Mouse (Mus musculus): Measurements from ENCODE around the gene Slc12a5.

Slc12a5 gene

DNA sequence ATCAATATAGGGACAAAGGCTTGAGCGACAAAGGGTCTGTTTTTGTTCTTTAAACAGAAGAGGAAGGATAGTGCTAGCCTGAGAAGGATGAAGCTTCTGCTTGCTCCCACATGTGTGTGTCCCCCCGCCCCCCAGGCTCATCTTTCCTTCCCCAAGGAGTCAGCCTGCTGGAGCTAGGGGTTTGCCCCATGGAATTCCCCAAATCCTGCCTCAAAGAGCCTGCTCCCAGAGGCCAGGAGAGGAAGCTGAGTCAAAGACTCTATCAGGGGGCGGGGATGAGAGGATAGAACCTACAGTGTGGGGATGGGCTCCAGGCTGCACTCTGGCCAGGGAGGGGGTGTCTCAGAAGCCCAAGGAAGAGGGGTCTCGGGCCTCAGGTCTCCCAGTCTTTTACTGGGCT lies 13.1 kb upstream of the Slc12a5 start:
- DNase-seq (ENCODE audit: low read depth, low spot score) = no peak

DNA sequence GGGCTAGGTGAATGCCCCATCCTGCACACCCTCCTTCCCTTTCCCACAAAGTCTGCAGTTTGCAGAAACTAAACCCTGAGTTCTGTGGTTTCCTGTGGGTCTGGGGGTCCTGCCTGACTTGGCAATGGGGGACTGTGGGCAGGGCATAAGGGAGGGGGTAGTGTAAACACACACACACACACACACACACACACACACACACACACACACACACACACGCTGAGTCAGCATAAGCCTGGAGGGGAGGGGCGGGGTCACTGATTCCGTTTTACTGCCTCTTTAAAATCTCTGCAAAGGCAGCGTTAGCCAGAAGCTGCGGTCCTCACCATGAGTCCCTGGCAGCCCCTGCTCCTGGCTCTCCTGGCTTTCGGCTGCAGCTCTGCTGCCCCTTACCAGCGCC lies 12.7 kb upstream of the Slc12a5 start:
- DNase-seq (ENCODE audit: low read depth, low spot score) = no peak

DNA sequence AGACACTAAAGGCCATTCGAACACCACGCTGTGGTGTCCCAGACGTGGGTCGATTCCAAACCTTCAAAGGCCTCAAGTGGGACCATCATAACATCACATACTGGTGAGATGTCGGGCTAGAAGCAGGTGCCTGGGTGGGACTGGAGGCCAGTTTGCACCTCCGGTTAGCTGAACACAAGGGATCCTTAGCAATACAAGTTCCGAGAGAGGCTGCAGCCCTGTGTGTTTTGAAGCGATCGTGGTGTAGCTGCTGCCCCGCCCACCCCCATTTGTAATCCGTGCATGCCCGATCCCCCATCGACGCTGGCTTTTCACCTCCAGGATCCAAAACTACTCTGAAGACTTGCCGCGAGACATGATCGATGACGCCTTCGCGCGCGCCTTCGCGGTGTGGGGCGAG lies 11.6 kb upstream of the Slc12a5 start:
- DNase-seq (ENCODE audit: low read depth, low spot score) = peak; percentile 37

GRCm38 (mm10) chr2:164950501-164950900 lies 10.1 kb upstream of the Slc12a5 start:
- peak; percentile 73 for DNase-seq (ENCODE audit: low read depth, low spot score)

DNA sequence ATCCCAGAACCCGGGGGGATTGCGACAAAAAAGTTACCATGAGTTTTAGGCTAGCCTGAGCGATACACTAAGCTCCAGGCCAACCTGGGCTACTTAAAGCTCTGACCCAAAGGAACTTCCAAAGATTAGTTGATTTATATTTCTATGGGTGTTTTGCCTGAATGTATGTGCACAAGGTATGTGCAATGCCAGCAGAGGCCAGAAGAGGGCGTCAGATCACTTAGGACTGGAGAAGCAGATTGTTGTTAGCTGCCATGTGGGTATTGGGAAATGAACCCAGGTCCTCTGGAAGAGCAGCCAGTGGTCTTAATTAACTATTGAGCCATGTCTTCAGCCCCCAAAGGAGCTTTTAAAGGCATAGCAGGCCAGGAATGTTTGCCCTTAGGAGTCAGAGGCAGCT lies 8.9 kb upstream of the Slc12a5 start:
- DNase-seq (ENCODE audit: low read depth, low spot score) = peak; percentile 83

GRCm38 (mm10) chr2:164952448-164952847 lies 8.2 kb upstream of the Slc12a5 start:
- DNase-seq (ENCODE audit: low read depth, low spot score) = peak; percentile 55

DNA sequence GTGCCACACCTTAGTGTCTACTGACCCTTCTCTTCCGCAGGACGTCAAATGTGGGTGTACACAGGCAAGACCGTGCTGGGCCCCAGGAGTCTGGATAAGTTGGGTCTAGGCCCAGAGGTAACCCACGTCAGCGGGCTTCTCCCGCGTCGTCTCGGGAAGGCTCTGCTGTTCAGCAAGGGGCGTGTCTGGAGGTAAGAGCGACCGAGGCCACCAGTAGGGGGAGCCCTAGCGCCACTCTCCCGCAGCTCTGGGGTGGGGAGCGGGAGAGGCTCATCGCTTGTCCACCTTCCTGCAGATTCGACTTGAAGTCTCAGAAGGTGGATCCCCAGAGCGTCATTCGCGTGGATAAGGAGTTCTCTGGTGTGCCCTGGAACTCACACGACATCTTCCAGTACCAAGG lies 7.4 kb upstream of the Slc12a5 start:
- DNase-seq (ENCODE audit: low read depth, low spot score) = peak; percentile 92

- peak; percentile 63 for DNase-seq (ENCODE audit: low read depth, low spot score)
These were observed 4.9 kb upstream of the Slc12a5 start for GRCm38 (mm10) chr2:164955725-164956124.

DNA sequence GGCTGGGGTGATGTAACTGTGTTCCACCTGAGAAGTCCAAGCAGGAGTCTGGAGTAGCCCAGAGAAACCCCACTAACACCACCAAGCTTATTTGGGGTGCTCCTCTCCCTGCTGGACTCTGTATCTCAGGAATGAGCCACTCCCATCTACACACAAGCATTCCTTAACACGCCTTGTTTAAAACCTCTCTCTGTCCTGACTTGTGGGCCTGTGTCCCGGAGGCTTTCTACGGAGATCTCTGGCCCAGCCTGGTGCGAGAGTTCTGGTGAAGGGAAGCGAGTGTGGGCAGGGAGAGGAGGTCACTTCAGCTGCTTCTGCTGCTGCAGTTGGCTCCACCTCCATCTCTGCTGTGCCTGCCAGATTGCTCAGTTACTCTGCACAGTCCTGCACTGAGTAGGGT lies 4.4 kb upstream of the Slc12a5 start:
- peak; percentile 55 for DNase-seq (ENCODE audit: low read depth, low spot score)

- DNase-seq (ENCODE audit: low read depth, low spot score) = peak; percentile 93
These were observed 2.9 kb upstream of the Slc12a5 start for GRCm38 (mm10) chr2:164957548-164958315.

GRCm38 (mm10) chr2:164961506-164962182 lies 1.0 kb downstream of the Slc12a5 start:
- DNase-seq (ENCODE audit: low read depth, low spot score) = peak; percentile 62

DNA sequence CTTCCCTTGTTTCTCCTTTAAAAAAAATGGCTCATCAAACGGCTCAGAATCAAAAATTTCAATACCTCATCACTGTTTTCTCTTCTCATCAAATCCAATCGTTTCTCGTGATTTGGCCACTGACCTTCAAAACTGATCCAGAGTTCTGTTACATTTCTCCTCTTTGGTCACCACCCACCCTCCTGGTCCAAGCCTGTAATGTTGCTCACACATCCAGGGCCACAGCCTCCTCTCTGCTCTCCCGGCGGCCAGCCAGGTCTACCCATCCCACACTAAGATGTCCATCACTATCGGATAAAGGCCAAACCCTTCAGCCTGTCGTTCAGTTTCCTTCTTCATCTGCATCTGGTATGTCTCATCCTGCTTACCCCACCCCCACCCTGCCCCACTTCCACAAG lies 1.6 kb downstream of the Slc12a5 start:
- DNase-seq (ENCODE audit: low read depth, low spot score) = no peak

- no peak for DNase-seq (ENCODE audit: low read depth, low spot score)
These were observed 3.8 kb downstream of the Slc12a5 start for GRCm38 (mm10) chr2:164964242-164964894.

DNA sequence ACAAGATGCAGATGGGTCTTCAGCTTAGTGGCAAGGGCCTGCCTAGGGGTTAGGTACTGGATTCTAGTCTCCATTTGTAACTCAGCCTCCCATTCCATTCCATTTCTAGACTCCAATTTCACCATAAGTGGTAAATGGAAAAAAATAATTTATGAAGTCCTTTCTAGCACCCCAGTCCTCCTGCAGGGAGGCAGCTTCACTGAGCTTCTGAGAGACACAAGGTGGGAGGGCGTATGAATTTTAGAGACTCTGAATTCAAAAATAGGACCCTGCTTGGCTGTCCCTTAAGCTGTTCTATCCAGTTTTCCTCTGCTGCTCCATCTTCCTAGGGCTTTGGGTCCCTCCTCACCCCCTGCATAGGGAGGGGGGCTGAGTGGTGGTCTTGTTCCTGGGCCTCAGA lies 4.4 kb downstream of the Slc12a5 start:
- DNase-seq (ENCODE audit: low read depth, low spot score) = no peak

DNA sequence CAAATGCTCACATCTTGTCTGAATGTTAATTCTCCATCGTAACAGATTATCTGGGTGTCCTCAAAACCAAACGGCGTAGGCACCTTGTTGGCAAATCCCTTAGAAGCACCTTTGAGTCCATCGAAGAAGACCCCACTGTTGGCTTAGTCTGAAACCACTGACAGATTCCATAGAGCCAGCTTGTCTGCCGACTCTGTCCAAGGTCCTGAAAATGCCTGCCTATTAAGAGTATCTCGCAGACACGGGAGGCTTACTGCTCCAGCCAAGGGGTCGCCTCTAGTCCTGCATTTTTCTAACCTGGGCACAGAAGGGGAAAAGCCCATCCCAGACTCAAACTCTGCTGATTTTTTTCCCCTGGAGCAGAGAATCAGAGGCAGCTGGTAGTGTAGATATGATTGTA lies 5.8 kb downstream of the Slc12a5 start:
- peak; percentile 68 for DNase-seq (ENCODE audit: low read depth, low spot score)

- no peak for DNase-seq (ENCODE audit: low read depth, low spot score)
These were observed 6.6 kb downstream of the Slc12a5 start for GRCm38 (mm10) chr2:164967193-164967592.

DNA sequence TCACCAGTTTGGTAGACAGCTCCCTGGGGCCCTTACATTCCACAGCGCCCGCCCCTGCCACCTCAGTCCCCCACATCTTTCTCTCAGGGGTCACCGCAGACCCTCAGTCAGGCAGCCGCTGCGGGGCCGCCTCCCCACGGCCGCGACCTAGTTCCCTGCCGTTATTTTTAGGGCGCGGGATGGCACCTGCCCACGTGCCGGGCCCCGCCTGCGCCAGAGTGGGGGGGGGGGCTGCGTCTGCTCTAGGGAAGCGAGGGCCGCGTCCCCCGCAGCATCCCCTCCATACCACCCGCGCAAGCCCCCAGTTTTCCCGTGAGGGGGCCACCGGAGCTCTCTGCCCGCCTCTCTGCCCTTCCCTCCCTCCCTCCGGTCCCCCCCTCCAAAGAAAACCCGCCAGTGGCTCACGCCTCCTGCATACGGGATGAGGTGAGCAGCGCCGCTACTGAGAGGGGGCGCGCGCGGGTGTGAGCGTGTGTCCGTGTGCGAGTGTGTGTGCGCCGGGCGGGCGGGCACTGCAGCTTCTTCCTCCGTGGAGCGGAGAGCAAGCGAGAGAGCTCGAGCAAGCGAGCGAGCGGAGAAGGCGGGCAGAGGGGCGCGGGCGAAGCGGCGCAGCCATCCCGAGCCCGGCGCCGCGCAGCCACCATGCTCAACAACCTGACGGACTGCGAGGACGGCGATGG lies 7.3 kb downstream of the Slc12a5 start:
- DNase-seq (ENCODE audit: low read depth, low spot score) = no peak

DNA sequence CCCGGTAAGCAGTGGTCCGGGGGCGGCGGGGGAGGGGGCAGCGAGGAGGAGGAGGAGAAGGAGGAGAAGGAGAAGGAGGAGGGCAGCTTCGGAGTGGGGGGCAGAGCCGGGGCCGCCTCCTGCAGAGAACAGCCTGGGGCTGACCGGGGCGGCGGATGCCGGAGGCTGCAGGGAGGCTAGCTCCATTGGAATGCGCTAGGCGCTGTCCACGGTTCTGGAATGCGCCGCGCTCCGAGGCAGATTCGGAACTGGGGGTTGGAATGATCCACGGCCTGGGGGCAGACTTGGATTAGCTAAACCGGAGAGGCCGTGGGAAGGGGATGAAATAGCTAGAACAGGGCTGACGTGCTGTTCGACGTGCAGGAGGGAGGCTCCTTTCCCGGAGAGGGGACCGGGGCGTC lies 7.8 kb downstream of the Slc12a5 start:
- peak; percentile 92 for DNase-seq (ENCODE audit: low read depth, low spot score)

DNA sequence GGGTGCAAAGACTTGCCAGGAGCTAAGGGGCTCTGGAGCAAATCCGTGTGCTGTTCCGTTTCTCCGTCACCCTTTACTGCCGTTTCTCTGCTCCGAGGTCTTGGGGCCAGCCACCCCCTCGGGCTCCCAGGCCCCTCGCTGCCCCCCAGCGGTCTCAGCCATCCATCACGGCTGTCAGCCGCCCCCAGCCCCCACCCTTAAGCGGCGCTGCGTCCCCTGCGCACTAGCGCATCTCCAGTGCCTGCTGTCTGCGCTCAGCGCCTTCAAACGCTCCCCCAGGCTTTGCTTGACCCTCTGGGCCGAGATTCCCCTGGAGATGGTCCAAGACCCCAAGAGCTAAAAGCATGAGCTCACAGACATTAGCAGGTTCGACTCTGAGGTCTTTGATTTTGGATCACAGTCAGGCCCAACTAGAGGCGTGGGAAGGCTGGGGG lies 8.8 kb downstream of the Slc12a5 start:
- no peak for DNase-seq (ENCODE audit: low read depth, low spot score)

GRCm38 (mm10) chr2:164970631-164971196 lies 10.1 kb downstream of the Slc12a5 start:
- peak; percentile 41 for DNase-seq (ENCODE audit: low read depth, low spot score)

DNA sequence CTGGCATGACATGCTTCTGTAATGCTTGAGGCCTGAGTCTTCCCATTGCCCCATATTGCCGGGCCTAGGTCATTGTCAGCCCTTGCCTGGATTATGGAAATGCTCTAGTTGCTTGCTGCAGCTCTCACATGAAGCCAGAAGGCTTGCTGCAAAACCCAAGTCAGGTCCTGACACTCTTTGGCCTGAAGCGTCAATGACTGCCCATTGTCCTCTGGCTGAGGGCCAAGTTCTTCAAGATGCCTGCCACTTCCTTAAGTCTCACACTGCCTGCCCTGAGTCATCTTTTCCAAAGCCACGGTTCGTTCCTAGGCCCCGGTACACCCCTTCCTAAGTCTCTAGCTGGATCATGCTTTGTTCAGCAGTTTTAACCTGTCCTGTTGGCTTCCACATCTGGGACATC lies 12.0 kb downstream of the Slc12a5 start:
- no peak for DNase-seq (ENCODE audit: low read depth, low spot score)

GRCm38 (mm10) chr2:164975611-164976010 lies 15.0 kb downstream of the Slc12a5 start:
- no peak for DNase-seq (ENCODE audit: low read depth, low spot score)

Measured in ZHBTc4 (cell line).